Comparison of ENCODE assay signal across 12 mouse cellular contexts in the genomic region with DNA sequence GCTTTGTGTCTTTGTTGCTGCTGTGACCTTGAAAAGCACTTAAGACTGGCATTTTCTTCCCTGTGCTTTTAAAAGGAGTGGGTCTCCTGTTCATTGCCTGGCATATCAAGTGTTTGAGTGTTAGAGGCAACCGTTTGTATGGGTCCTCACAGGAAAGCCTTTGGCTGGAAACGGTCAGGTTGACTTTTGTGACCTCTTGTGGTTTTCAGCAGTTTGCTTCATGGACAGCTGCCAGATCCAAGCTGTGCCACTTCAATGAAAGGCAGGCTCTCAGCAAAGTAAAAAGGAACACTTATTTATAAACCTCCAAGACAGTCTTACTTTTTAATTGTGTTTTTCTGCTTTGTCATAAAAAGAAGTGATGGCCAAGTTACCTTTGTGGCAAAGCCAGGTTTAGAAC. TPM values are rescaled to one million over a fixed set of nuclear protein-coding genes. Genes with fewer than 3 reads are reported as not detected.
A peak's percentile ranks its signal among the peaks of the same experiment; 100 is the strongest.
DNase-seq lines count a peak whose midpoint lies in the region; ATAC-seq and TF ChIP-seq lines count a peak whose summit lies in the region.
"Had no signal": no experiment of that assay in that cellular context is flagged by ENCODE, and none has a peak within 500 bp of the region (broad histone marks: within the 10 kb centered on the region; RNA-seq: fewer than 3 reads in every experiment).

No protein-coding gene starts in this region.

- DNase-seq in heart, adult 9 months (ENCODE audit: low spot score in 2 of 2), result no peak
- DNase-seq in liver, adult 2 months (ENCODE audit: extremely low read depth, low read depth, low spot score), result peak; percentile 26
- DNase-seq in liver, embryonic 11.5 days (ENCODE audit: low spot score), result no peak
- peak; percentile 44 for DNase-seq in fibroblast of lung, adult 2 months (ENCODE audit: low read depth)
- DNase-seq in lung, postnatal 10 days, result peak; percentile 67
- no peak for DNase-seq in embryo, embryonic 10.5 days (ENCODE audit: low spot score)
- DNase-seq in cerebellum, adult 9-10 months, result no peak
- DNase-seq: gastrocnemius, postnatal 36 days; retina, postnatal 1 day; thymus, postnatal 4 days had no signal

- no peak for ATAC-seq in heart, embryonic 14.5 days (ENCODE audit: insufficient number of reproducible peaks, insufficient read depth, low FRiP score, low read depth)
- ATAC-seq in liver, embryonic 11.5 days (replicated peaks; ENCODE audit: low FRiP score), result no peak
- ATAC-seq: liver, embryonic 12.5 days had no signal

- H3K9me3 ChIP-seq in heart, embryonic 14.5 days (ENCODE audit: control insufficient read depth, low read length), result no peaks in the 10 kb centered on the region
- no peaks in the 10 kb centered on the region for H3K9me3 ChIP-seq in liver, embryonic 11.5 days (ENCODE audit: control insufficient read depth, low read length)
- H3K9me3 ChIP-seq: liver, embryonic 12.5 days had no signal

- H3K36me3 ChIP-seq in heart, embryonic 14.5 days (ENCODE audit: control insufficient read depth, insufficient read depth, low read length), result 0 out of 2 replicates have a peak, but pooled peaks cover 7% of the 10 kb centered on the region
- peaks cover 9% of the 10 kb centered on the region; the same call in 1 of the 2 replicates for H3K36me3 ChIP-seq in liver, adult 2 months (ENCODE audit: control insufficient read depth, insufficient read depth, low read length)
- H3K36me3 ChIP-seq in liver, embryonic 11.5 days (ENCODE audit: control insufficient read depth, insufficient read depth, low read length), result no peaks in the 10 kb centered on the region

- no peaks in the 10 kb centered on the region for H3K79me2 ChIP-seq in liver, adult 2 months (ENCODE audit: control insufficient read depth, insufficient read depth, low read length)

- H3K4me1 ChIP-seq in heart, embryonic 14.5 days (ENCODE audit: control insufficient read depth in 2 of 2, insufficient read depth in 2 of 2, low read length in 2 of 2), result peaks cover 25 to 46% of the 10 kb centered on the region in 2 experiments
- H3K4me1 ChIP-seq in liver, adult 2 months (ENCODE audit: control insufficient read depth, insufficient read depth, low read length), result no peaks in the 10 kb centered on the region
- no peaks in the 10 kb centered on the region; the same call in 1 of the 2 replicates for H3K4me1 ChIP-seq in liver, embryonic 11.5 days (replicated peaks; ENCODE audit: control insufficient read depth, insufficient read depth, low read length)
- H3K4me1 ChIP-seq: liver, embryonic 12.5 days had no signal

- H3K4me2 ChIP-seq in heart, embryonic 14.5 days (ENCODE audit: low read length), result no peak overlapping the region
- H3K4me2 ChIP-seq in liver, embryonic 11.5 days, result no peak overlapping the region
- H3K4me2 ChIP-seq: liver, embryonic 12.5 days had no signal

- no peaks in the 10 kb centered on the region for H3K27me3 ChIP-seq in heart, embryonic 14.5 days (ENCODE audit: control insufficient read depth, insufficient read depth, low read length)
- no peaks in the 10 kb centered on the region for H3K27me3 ChIP-seq in liver, adult 2 months (ENCODE audit: control insufficient read depth, insufficient read depth, low read length)
- H3K27me3 ChIP-seq in liver, embryonic 11.5 days (replicated peaks; ENCODE audit: control insufficient read depth, insufficient read depth, low read length), result no peaks in the 10 kb centered on the region
- H3K27me3 ChIP-seq: liver, embryonic 12.5 days had no signal

- peak overlapping the region; percentile 57 to 66 for H3K27ac ChIP-seq in heart, embryonic 14.5 days (replicated peaks in 1 of 2; ENCODE audit: control insufficient read depth in 1 of 2, insufficient read depth in 1 of 2, low read depth in 2 of 2, low read length in 2 of 2)
- no peak overlapping the region for H3K27ac ChIP-seq in liver, adult 2 months (replicated peaks; ENCODE audit: insufficient read depth, low read depth, low read length)
- no peak overlapping the region for H3K27ac ChIP-seq in liver, embryonic 11.5 days (ENCODE audit: low read depth, low read length)
- H3K27ac ChIP-seq: liver, embryonic 12.5 days had no signal

- peak overlapping the region; percentile 16; the same call in 1 of the 2 replicates for H3K9ac ChIP-seq in heart, embryonic 14.5 days (ENCODE audit: low read length)
- H3K9ac ChIP-seq in liver, adult 2 months (ENCODE audit: low read depth, low read length), result no peak overlapping the region
- no peak overlapping the region for H3K9ac ChIP-seq in liver, embryonic 11.5 days (ENCODE audit: low read depth, low read length)
- H3K9ac ChIP-seq: liver, embryonic 12.5 days had no signal

- H3K4me3 ChIP-seq in heart, embryonic 14.5 days (ENCODE audit: control insufficient read depth in 1 of 2, insufficient read depth in 1 of 2, low read depth in 1 of 2, low read length in 2 of 2), result no peak overlapping the region
- H3K4me3 ChIP-seq in liver, adult 2 months (ENCODE audit: insufficient read depth, low read depth, low read length), result no peak overlapping the region
- no peak overlapping the region for H3K4me3 ChIP-seq in liver, embryonic 11.5 days (ENCODE audit: low read depth, low read length)
- H3K4me3 ChIP-seq: liver, embryonic 12.5 days had no signal

- no peak for TF ChIP-seq CTCF in liver, adult 2 months (IDR thresholded peaks at IDR 0.05; ENCODE audit: low read depth, low read length)

- 11% methylated on average over 2 of the region's 2 CpGs for WGBS in heart, embryonic 14.5 days
- 12% methylated on average over 2 of the region's 2 CpGs for WGBS in liver, adult 2 months
- WGBS in liver, embryonic 11.5 days, result 37% methylated on average over 2 of the region's 2 CpGs

- no peak for TF ChIP-seq POLR2A in liver, adult 2 months (IDR thresholded peaks at IDR 0.05; ENCODE audit: extremely low read depth, insufficient read depth, low read length)

RNA-seq across cellular contexts. Expression of gene Atg7, which starts 47.8 kb away (rescaled TPM):
- 18.1 and 20.0 TPM in 2 replicates for polyA plus RNA-seq in heart, embryonic 14.5 days (2014; fragmentation: Nextera tagmentation; extraction: Ambion mirVana)
- 18.8 and 22.6 TPM in 2 replicates for total RNA-seq in liver, adult 2 months (2014; rRNA removed)
- polyA plus RNA-seq in liver, adult 2 months (2012; rRNA removed), result 31.7 and 36.7 TPM in 2 replicates
- 20.3 and 20.8 TPM in 2 replicates for polyA plus RNA-seq in liver, embryonic 11.5 days (2014; fragmentation: Nextera tagmentation; extraction: Ambion mirVana)

Comparison
In these comparisons a context has a peak if more than half of its experiments do, and no peak if none do; other contexts are left out.
1. DNase-seq: peak in liver, adult 2 months (single experiment), fibroblast of lung, adult 2 months (single experiment) and lung, postnatal 10 days (single experiment); none in heart, adult 9 months (0 of 2), liver, embryonic 11.5 days (single experiment), embryo, embryonic 10.5 days (single experiment) and cerebellum, adult 9-10 months (single experiment).
2. H3K27ac ChIP-seq: peak in heart, embryonic 14.5 days (2 of 2); none in liver, adult 2 months (single experiment) and liver, embryonic 11.5 days (single experiment).